Mouse (Mus musculus) cortical plate, adult 2 months (tissue): Measurements from ENCODE around the gene Rrbp1.

Experiments used
- CTCF ChIP-seq: fragments of 200-500 bp; IDR thresholded peaks from 2 replicates; pipeline ENCODE4 v1.5.1; 2011; ENCODE audit warnings: mild to moderate bottlenecking, control low read depth, low read length; ENCODE audit not compliant: insufficient read depth; ENCODE audit errors: extremely low read depth
- POLR2A ChIP-seq: fragments of 200-500 bp; IDR thresholded peaks from 2 replicates; pipeline ENCODE4 v1.6.1; 2011; ENCODE audit warnings: mild to moderate bottlenecking, low read length, control low read depth; ENCODE audit not compliant: insufficient read depth; ENCODE audit errors: extremely low read depth

DNA sequence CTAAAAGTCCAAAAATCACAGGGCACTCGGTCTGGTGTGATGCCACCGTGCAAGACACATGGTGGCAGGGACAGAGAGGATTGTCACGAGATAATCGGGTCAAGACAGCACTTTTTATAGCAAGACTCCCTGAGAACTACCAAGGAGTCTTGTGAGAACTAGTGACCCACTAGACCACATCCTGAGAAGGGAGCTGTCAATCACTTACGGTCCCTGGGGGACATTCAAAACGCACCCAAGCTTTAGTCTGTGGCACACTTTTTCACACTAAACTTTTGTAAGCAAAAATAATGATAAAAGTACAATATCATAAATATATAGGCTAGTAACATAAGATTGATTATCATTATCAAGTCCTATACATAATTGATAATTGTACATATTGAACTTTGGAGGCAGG lies 39.8 kb upstream of the Rrbp1 start:
- no peak for TF ChIP-seq CTCF
- no peak for TF ChIP-seq POLR2A
